Mouse (Mus musculus) c-Kit-positive CD71-positive TER-119-negative erythroid progenitor cells, embryonic 14.5 days (primary cell): Measurements from ENCODE around the gene Cdk14.

Experiments used
- DNase-seq: peaks from one replicate; pipeline ENCODE4 v3.0.0-alpha.2; 2013; ENCODE audit warnings: low read depth

Gene Cdk14

DNA sequence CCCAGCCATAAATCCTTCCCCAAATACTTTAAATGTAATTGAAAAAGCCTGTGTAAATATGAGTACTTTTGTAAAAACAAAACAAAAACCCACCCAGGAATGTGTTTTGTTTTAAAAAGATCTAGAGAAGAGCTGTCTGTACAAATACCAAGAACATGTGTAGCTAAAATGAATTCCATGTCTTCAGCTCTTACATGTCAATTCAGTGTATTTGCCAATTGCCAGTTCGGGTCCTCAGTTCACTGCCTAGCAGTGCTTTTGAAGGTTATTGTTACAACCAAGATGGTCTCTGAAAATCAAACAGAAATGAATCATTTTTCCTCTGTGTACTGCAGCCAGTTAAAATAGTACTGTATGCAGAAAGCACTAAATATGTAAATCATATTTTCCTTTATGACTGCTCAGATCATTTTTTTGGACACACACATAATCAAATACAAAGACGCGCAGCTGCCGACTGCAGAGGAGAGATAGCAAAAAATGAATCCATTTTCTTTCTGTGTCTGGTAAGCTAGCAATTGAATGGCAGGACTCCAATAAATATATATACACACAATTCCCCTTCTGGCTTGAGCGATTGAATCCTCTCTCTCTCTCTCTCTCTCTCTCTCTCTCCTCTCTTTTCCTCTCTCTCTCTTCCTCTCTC lies 526.8 kb downstream of the Cdk14 start:
- no peak for DNase-seq

DNA sequence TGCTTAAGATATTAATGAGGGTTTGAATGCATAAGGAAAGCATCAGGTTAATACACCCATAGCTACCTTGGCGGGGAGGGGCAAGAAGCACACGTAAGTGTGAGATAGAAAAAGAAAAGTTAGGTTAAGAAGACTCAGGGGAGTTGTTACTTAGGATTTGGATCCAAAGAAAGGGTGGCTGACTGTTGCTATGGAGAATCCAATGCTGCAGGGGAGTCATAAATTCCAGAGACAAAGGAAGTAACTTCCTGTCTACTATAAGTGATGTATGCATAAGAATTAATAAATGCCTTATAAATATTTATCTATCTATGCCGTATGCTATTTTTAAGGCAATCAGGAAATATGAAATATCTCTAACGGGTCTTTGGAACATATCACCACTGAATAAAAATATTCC lies 527.4 kb downstream of the Cdk14 start:
- no peak for DNase-seq

DNA sequence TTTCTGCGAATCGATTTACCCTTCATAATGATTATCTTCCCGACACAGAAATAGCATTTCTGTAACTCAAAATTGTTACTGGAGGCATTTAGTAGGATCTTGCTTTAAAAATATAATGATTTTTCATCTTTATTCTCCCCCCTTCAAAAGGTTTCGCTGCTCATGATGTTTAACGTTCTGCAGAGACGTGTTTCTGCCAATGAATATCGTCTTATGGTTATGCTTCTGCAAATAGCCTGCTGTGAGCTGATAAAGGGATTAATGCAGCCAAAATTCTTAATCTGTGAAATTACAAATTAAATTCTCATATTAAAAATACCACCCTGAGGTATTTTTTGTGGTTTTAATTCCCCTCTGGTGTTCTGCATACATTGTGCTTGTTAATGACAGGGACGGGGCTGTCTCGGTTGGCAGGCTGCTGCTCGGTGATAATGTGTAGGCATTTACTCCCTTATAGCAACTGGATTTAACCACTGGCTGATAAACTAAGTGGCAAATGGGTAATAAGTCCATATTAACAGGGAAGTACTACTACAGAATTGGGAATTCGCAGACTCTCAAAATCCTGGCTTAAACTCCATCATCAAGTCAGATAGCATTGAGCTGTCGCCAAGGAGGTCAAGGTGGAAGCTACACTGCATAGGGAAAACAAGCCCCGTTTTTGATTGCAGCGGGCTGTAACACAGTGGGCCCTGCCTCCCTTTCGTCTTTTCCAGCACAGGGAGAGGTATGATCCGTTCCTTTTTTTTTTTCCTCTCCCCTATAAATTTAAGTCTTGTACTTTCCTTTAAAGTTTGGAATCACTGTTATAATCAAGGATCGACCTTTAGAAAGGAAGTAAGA lies 528.0 kb downstream of the Cdk14 start:
- no peak for DNase-seq

DNA sequence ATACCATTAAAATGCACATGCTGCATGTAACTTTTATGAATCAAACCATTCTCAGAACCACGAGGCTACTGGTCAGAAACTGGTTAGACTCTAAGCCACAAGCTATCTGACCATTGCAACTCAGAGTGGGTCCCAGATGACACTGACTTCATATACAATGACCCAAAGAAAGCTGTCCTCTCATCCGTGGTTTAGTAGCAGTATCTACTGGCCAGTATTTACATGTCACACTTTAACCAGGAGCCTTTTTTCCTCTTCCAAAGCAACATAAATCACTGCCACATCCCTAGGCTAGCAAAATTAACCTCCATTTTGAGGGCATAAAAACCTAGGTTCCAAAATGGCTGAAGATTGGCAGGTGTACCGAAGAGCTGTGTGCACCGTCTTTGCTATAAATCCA lies 533.0 kb downstream of the Cdk14 start:
- DNase-seq: no peak

DNA sequence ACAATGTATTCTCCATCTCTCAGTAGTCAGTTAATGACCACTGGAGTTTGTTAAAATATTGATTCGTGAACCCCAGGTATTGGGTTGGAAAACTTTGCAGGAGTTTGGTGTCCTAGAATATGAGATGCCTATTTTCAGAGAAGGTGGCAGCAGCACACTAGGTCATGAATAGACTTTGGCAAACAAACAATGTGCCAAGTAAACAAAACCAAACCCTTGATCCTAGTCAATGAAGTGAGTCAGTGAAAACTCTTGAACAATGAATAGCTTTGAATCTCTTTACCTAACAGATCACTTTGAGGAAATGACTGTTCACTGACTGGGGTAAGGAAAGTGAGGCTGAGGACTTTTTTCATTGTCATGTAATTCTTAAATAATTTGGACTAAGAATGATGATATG lies 537.3 kb downstream of the Cdk14 start:
- DNase-seq: no peak

DNA sequence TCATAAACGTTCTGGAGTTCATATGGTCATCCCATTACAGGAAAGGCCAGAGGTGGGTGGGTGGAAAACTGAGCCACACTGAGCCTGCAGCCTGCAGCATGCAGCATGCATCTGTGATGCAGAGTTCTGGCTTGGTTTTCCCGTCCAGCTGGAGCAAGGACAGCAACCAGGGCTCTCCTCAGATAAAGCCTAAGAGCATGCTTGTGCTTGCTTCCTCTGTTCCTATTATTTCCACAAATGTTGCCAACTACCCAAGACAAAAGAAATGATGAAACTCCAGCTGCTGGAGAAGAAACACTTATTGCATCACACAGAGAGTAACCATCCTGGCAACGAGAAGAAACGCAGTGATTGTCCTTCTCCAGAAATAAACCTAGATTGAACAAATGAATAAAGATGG lies 539.8 kb downstream of the Cdk14 start:
- DNase-seq: no peak

DNA sequence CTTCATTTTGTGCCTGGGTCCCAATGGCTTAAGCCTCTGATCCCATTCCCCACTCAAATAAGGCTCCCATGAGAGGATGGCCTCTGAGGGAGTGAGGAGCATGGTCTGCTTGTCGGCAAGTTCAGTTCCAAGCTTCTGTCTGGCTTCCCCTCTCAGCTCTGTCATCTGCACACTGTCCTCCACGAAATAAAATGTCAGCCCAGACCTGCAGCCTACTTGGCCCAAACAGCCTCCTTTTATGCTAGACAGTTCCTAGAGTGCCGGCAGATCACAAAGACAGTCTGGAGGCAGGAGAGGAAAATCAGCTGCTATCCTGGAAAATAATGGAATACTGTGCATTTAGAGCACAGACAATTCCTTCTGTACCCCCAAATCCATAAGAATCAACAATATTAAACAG lies 541.2 kb downstream of the Cdk14 start:
- DNase-seq: no peak

DNA sequence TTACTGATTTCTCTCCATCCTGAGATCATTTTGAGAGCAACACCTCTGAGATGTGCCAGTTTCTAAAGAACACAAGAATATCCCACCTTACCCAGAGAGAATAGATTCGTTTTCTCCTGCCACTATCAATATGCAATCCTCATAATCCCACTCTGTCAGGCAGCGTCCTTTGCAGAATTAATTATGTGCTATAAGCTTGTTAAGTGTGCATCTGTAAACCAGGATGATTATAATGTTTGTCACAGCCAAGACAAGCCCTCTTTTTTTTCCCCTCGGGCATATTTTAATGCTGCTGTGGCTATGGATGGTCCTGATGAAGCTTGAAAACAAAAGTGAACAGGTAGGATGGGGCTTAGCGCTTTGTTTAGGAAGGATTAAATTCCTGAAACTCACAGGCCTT lies 542.5 kb downstream of the Cdk14 start:
- DNase-seq: no peak

DNA sequence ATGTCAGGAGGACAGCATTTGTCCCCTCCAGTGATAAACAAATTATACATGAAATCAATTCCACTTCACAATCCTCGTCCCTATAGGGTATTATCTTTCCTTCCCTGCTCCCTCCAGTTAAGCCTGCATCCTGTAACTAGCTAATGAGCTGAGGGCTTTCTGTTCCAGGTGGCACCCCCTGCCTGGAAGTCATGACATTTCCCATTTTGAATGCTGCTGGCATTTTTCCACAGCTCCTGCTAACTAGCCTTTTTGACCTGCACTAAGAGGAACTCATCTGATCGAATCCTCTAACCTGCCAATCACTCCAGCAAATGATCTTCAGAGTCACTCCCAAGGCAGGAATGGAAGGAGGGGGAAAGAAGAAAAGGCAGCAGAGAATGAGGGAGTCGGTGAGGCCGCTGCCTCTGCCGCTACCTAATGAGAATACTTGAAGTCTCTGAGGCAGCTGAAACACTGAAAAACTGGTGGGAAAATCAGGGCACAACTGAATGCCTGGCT lies 542.9 kb downstream of the Cdk14 start:
- DNase-seq: no peak

DNA sequence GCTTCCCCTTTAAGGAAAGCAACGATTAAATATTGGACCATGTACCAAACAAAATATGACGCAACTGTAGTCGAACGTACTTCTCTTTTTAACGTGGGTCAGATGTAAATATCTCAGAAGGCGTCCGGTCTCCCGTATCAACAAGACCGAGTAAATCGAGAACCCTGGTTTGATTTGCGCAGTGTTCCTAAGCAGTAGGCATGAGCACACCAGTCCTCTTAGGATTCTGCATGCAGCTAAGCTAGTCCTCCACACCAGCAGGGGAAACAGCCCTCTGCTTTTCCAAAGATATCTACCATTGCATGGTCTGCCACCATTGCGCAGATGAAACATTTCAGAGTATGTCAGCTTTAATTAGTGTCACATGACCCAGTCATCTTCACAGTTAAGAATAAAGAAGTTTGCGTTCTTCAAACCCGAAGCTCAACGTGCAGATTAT lies 543.4 kb downstream of the Cdk14 start:
- DNase-seq: no peak

DNA sequence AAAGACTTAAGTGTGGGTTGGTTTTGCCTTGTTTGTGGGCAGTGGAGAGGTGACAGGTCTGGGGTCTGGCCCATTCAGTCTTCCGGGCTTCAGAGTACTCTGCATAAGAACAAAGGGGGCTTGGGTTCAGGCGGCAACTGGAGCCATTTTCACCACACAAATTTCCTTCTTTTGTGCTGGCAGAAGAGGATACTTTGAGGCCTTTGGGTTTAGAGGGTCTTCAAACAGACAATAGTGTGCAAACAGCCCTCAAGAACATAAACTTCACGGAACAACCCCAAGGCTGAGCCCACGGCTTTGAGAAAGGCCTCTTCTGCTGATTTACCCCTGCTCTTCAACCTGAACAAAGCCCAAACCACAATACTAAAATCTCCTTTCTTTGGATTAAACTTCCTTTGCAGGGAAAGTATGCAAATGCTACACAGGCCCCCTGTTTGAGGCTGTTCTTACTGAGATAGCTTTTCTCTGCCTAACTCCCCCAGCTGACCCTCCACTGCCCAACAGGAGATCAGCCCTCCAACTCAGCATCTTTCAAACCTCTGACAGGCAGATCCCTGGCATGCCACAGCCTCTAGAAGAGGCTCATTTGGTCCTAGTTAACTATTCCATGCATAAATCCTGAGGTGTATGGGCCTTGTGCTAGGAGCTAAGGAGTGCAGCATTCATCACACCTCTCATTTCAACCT lies 549.9 kb downstream of the Cdk14 start:
- DNase-seq: no peak

DNA sequence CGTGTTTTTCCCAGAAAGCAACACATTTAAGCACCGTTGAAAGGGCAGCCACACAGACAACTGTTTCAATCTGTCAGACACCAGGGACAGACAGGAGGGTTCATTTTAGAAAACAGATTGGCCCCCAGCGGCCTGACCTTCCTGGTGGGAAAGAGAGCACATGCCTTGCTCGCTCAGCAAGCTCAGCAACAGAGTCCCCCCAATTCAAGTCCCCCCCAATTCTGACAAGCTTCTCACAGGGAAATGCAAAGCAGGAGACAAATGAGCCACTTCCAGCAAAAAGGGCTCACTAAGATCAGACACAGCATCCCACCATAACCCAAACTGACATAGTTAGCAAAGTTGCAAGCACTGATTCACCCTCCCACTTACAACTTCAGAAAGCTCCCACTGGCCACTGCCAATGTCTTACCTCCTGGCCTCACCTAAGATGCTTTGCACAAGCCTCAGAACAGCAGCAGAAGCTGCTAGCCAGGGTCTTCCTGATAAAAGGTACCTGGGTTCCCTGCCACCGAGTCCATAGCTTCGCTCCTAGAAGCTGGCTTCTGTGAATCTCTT lies 551.5 kb downstream of the Cdk14 start:
- DNase-seq: no peak

DNA sequence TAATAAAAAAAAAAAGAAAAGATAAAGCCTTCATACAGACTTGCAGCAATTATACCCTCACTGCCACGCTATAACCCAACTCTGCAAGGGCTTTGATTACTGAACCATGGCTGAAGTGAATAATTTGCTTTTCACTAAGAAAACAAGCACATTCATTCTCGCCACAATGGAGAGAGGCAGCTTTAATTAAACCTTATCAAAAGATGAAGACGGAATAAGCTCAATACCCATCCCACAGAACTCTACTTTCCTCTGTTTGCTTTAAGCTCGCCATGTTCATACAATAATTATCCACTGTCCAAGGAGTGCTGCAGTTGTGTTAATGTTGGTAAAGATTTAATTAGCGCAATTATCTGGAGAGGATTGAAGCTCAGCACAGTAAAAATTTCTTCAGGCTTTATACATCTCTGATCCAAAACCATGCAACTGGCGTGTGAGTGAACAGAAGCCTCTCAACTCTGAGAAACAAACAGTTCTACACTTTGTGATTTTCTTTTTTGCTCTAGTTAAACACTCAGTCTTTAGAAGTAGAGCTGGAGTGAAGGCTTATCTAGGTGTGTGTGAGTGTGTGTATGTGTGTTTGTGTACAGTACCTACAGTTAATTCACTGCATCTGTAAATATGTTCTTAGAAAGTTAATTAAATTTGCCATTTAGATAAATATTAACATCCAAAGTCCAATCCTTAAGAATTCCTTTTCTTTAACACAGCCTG lies 552.1 kb downstream of the Cdk14 start:
- no peak for DNase-seq

DNA sequence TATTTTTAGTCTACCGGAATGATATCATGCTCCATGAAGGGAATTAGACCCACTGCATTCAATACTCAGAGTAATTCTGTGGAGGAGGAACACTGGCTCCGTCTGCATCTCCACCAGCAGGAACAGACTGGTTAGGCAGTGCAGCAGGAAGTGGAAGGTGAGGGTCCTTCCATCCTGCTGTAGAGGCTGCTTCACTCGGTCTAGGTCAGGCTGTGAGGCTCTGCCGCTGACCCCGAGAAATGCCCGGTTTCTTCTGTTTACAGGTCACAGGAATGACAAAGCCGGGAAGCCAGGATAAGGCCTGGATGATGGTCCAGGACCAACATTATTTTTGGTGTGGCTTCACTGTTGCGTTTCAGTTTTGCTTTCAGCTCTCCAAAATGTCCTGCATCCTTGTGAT lies 553.2 kb downstream of the Cdk14 start:
- DNase-seq: no peak

DNA sequence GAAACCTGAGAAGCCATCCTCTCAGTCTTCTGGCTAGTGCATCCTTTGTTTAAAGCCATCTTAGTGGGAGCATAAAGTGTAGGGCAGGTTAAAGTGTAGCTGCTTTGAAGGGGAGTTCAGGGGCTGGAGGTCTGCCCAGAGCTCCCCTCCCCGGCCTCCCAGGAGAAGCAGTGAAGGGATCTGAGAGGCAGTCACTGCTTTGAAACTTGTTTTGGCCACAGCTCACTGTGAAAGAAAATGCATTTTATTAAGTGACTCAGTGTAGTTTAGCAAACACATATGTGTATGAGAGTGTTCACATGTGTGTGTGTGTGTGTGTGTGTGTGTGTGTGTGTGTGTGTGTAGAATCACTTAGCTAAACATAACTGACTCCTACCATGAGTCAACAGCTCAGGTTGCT lies 554.0 kb downstream of the Cdk14 start:
- no peak for DNase-seq

DNA sequence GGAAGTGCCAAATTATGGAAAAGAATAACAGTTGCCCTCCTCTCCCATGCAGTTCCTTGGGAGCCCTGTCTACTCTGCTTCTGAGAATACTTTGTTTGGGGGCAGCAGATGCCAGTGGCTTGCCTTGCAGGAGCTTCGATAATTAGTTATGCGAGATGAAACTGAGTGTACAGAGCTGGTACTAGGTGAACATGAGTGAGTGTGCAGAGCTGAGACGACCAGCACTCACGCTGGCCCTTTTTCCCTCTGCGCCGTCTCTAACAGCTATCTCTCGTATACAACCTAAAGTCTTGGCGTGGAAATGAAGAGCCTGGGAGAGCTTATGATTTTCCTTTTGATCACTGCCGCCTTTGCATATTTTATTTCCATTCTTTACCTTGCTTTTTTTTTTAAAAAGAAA lies 558.5 kb downstream of the Cdk14 start:
- no peak for DNase-seq

DNA sequence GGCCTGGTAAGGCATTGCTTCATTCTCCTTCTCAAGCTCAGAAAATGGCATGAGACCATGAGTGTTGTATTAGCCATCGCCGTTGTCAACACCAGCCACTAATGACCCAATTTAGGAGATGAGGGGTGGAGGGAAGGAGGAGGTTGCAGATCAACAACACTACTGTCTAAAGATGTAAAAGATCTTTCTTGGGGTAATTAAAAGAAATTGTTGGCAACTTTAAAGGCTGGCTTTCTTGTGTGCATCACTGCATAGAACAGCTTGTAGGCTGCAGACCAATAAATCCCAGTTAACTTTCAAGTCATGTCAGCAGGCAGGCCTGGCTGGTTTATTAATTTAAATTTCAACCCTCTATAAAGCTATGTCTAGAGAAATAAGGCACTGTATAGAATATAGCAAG lies 559.0 kb downstream of the Cdk14 start:
- DNase-seq: no peak

DNA sequence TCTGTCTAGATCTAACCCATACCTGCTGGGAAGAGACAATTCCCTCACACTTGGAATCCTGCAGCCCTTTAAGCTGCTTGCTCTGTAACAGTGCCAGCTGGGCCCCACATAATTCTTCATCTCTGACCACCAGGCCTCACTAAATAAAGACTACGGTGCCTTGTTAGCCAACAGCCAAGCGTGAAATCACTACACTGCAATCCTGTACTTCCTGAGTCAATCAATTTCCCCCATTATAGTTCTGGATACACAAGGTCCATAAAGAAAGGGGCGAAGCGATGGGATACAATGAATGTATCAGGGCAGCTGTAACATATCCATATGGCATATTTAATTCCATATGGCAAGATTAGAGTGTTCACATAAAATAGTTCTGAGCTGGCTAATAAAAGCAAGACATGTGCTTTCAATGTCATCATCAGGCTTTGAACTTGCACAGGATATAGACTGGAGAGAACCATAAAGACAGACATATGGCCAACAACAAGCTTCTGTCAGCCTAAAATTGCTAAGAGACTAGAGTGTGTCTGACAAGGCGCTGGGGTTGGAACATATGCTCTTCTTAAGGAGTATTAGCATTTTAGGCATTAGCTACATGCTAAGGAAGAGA lies 562.0 kb downstream of the Cdk14 start:
- DNase-seq: no peak

DNA sequence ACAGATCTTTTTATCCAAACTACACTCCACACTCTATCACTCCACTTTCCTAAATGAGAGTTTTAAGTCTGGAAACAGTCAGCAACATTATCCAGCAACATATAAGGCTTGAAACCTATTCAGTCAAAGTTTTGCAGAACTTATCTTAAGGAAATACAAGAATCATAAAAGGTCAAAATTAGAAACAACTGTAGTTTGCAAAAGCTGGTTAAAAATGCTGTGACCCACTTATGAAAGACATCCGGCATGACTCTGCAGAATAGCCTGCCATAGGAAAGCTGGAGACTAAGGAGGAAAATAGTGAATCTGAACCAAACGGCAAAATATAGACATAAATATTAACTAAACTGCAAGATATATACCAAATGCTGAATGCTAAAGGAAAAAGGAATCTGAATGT lies 566.6 kb downstream of the Cdk14 start:
- no peak for DNase-seq

DNA sequence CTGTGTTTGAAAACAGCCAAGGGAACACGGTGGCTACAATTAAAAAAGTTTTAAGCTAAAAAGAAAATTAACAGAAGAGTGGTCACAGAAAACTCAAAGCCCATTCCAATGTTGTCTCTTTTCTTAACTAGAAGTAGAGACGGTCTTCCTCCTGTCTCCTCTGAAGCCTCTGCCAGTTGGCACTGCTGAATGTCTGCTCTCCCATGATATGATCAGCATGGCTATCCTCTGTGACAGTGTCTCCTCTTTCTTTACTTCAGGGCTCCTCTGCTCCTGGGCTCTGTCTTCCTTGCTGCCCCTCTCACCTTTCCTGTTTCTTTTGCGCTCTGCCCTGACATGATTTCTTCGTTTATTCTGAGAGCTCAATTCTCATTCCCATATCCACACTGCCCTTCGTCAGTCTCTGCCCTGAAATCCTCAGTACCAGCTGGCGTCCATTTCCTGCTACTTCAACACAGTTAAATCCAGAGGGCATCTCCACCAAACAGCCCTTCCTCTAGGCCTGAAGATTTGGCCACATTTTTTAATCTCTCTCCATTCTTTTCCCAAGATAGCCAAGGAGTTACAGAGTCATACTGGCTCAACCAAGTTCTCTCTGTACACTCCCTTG lies 567.3 kb downstream of the Cdk14 start:
- DNase-seq: no peak
